Mouse (Mus musculus) heart, postnatal 0 days (tissue): ENCODE results near the gene Hpse2. TPM values are rescaled to one million over a fixed set of nuclear protein-coding genes. Genes with fewer than 3 reads are reported as not detected.

Source experiments
- ATAC-seq: fragments of 200-750 bp; cut with Nextera tagmentation; 2 replicates; pipeline ENCODE4 v1.8.0; 2017; ENCODE audit warnings: low read depth, moderate number of reproducible peaks, moderate library complexity; ENCODE audit not compliant: insufficient read depth
- DNase-seq: peaks from one replicate; pipeline ENCODE4 v3.0.0-alpha.2; 2016; ENCODE audit warnings: low spot score
- H3K27ac ChIP-seq: fragments of 300-500 bp; sonication (generic); 2 replicates; pipeline ENCODE4 v1.5.1; 2014; ENCODE audit warnings: low read depth, mild to moderate bottlenecking
- H3K27me3 ChIP-seq: fragments of 300-500 bp; sonication (generic); 2 replicates; pipeline ENCODE4 v1.6.1; 2014; ENCODE audit warnings: low read length, mixed read lengths; ENCODE audit not compliant: control insufficient read depth, insufficient read depth
- H3K36me3 ChIP-seq: fragments of 300-500 bp; sonication (generic); replicated peaks from 2 replicates; pipeline ENCODE4 v1.6.1; 2014; ENCODE audit warnings: low read length, mixed read lengths; ENCODE audit not compliant: control insufficient read depth, insufficient read depth
- H3K4me1 ChIP-seq: fragments of 300-500 bp; sonication (generic); 2 replicates; pipeline ENCODE4 v1.6.1; 2014; ENCODE audit warnings: antibody characterized with exemption; ENCODE audit not compliant: control insufficient read depth, insufficient read depth
- H3K4me2 ChIP-seq: fragments of 300-500 bp; sonication (generic); 2 replicates; pipeline ENCODE4 v1.6.1; 2014; ENCODE audit warnings: low read depth, mild to moderate bottlenecking, low read length, moderate library complexity
- H3K4me3 ChIP-seq: fragments of 300-500 bp; sonication (generic); 2 replicates; pipeline ENCODE4 v1.5.1; 2014; ENCODE audit warnings: low read depth, low read length
- H3K9ac ChIP-seq: fragments of 300-500 bp; sonication (generic); replicated peaks from 2 replicates; pipeline ENCODE4 v1.6.1; 2014; ENCODE audit warnings: low read depth, low read length, mixed read lengths
- H3K9me3 ChIP-seq: fragments of 300-500 bp; sonication (generic); replicated peaks from 2 replicates; pipeline ENCODE4 v1.6.1; 2016; ENCODE audit warnings: low read length; ENCODE audit not compliant: control insufficient read depth
- CTCF ChIP-seq: IDR thresholded peaks from 2 replicates; pipeline ENCODE4 v1.5.1; 2016; ENCODE audit warnings: antibody characterized with exemption, control low read depth, low read depth
- EP300 ChIP-seq: IDR thresholded peaks from 2 replicates; pipeline ENCODE4 v1.6.1; 2016; ENCODE audit warnings: antibody characterized with exemption, low read depth
- WGBS: fragments of 180-500 bp; shearing (Covaris S2); extraction: QIAGEN DNeasy Blood & Tissue Kit; methylation state at CpG from one replicate; pipeline ENCODE4 v1.1.7; 2014; 5-methylcytosine and 5-hydroxymethylcytosine counted together
- polyA plus RNA-seq: library from polyadenylated mRNA; unstranded; fragments of >200 nt; fragmentation: Nextera tagmentation; extraction: Ambion mirVana; gene quantifications from 2 replicates; pipeline ENCODE4 v1.2.1, GENCODE M21; 2015
- total RNA-seq: library from RNA; depleted of rRNA; stranded (reverse); fragments of >200 nt; gene quantifications from 2 replicates; pipeline ENCODE4 v1.2.3, GENCODE M21; 2014; ENCODE audit warnings: low replicate concordance

Gene Hpse2
- total and polyA plus RNA-seq, 2 experiments from 2014 or later = 0.45 to 0.69 TPM

DNA sequence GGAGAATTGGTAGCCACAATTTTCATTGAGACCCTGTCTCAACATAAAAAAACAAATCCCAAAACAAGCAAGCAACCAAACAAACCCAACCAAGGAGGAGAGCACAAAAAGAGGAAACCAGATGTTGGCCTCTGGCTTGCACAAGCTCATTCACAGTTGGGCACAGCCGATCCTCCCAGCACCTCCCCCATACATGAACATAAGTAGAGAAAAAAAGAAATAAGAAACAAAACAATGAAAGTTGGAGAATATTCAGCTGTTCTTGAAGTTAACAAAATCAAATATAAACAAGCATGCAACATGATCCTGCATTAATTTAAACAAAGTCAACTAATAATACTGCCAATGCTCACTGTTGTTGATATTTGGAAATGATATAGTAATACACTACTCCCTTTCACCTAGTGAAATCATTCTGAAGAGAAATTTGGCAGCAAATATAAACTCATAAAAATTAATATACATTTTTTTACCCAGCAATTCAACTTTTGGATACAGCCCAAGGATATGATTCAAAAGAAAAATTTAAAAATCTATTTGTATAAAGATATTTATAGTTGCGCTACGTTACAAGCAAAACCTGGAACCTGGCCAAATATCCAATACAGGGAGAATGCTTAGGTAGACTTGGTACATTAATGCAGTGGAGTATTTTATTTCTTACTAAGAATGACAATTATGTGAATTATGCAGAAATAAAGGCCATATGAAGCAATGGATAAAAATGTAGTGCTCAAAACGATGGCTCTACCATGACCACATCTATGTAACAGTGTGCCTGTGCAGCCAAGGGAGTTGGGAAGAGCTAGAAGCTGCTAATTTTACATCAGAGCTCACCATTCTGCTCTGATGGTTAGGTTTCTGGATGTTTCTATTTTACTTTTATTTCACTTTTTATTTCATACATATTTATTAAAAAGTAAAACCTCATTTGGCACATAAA is 402.5 kb downstream of the Hpse2 start:
- 35% methylated on average over 4 of the region's 4 CpGs for WGBS
- Histone ChIP-seq H3K4me2 (no peak overlapping the region), H3K4me1 (peaks cover 10% of the 10 kb centered on the region; the same call in 1 of the 2 replicates), H3K9me3 (no peaks in the 10 kb centered on the region), H3K27me3 (no peaks in the 10 kb centered on the region), H3K4me3 (no peak overlapping the region), H3K9ac (no peak overlapping the region), H3K36me3 (no peaks in the 10 kb centered on the region), H3K27ac (no peak overlapping the region)
- ATAC-seq (no peak), DNase-seq (no peak)
- no peak for TF ChIP-seq CTCF

DNA sequence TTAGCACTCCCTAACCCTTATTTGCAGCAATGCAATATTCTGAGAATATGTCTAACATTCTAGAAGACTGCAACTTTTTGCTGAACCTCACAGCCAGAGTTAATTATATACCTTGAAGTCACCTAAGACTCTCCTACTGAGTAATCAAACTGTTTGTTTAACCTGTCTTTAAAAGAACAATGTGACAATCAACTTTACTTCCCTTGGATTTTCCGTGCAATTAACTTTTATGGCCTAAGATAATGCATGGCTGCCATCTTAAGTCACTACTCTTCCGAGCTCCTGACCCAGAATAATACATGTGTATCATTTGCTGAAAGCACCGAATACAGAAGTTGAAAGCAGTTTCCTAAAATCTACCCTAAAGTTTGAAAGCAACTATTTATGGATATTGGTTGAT is 407.6 kb downstream of the Hpse2 start:
- Histone ChIP-seq H3K36me3 (no peaks in the 10 kb centered on the region), H3K27ac (no peak overlapping the region), H3K4me1 (no peaks in the 10 kb centered on the region), H3K9ac (no peak overlapping the region), H3K4me2 (no peak overlapping the region), H3K4me3 (no peak overlapping the region), H3K9me3 (no peaks in the 10 kb centered on the region), H3K27me3 (no peaks in the 10 kb centered on the region)
- ATAC-seq = no peak
- WGBS = 76% methylated on average over 3 of the region's 3 CpGs
- no peak for TF ChIP-seq EP300
- no peak for TF ChIP-seq CTCF
- DNase-seq = no peak

- Histone ChIP-seq H3K4me3 (no peak overlapping the region), H3K27me3 (no peaks in the 10 kb centered on the region), H3K36me3 (no peaks in the 10 kb centered on the region), H3K4me2 (no peak overlapping the region), H3K4me1 (no peaks in the 10 kb centered on the region), H3K9ac (no peak overlapping the region), H3K9me3 (no peaks in the 10 kb centered on the region), H3K27ac (no peak overlapping the region)
- DNase-seq = no peak
- TF ChIP-seq CTCF (no peak), EP300 (no peak)
- ATAC-seq = no peak
- 54% methylated on average over 2 of the region's 2 CpGs for WGBS
Measured at GRCm38 (mm10) chr19:42977938-42978337, 410.2 kb downstream of the Hpse2 start.

GRCm38 (mm10) chr19:42973740-42974139 is 414.4 kb downstream of the Hpse2 start:
- no peak for TF ChIP-seq EP300
- TF ChIP-seq CTCF = no peak
- Histone ChIP-seq H3K4me1 (no peaks in the 10 kb centered on the region), H3K9me3 (no peaks in the 10 kb centered on the region), H3K9ac (no peak overlapping the region), H3K27ac (no peak overlapping the region), H3K27me3 (no peaks in the 10 kb centered on the region), H3K36me3 (no peaks in the 10 kb centered on the region), H3K4me3 (no peak overlapping the region), H3K4me2 (no peak overlapping the region)
- WGBS = 66% methylated on average over 5 of the region's 5 CpGs
- no peak for ATAC-seq
- no peak for DNase-seq

DNA sequence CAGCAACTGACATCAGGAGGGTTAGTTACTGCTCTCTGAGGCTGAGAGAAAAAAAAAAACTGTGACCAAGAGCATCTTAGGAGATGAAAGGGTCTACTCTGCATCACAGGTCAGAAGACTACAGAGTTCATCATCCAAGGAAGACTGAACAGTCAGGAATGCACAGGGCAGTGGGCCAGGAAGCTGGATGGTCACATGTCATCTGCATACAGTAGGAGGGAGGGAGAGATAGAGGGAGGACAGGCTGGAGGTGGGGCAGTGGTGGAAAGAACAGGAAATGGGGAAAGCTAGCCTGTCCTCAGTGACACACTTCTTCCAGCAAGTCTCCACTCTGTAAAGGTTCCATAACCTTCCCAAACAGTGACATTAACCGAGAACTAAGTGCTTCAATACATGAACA is 423.0 kb downstream of the Hpse2 start:
- H3K27ac ChIP-seq = no peak overlapping the region
- ATAC-seq = no peak; the same call in 1 of the 2 replicates
- DNase-seq = no peak
- no peaks in the 10 kb centered on the region for H3K27me3 ChIP-seq
- no peaks in the 10 kb centered on the region for H3K9me3 ChIP-seq
- H3K4me3 ChIP-seq = no peak overlapping the region
- no peaks in the 10 kb centered on the region for H3K4me1 ChIP-seq
- WGBS = 54% methylated on average over 1 of the region's 1 CpGs
- H3K9ac ChIP-seq = no peak overlapping the region
- TF ChIP-seq EP300 (no peak), CTCF (no peak)
- H3K36me3 ChIP-seq = no peaks in the 10 kb centered on the region
- no peak overlapping the region for H3K4me2 ChIP-seq

DNA sequence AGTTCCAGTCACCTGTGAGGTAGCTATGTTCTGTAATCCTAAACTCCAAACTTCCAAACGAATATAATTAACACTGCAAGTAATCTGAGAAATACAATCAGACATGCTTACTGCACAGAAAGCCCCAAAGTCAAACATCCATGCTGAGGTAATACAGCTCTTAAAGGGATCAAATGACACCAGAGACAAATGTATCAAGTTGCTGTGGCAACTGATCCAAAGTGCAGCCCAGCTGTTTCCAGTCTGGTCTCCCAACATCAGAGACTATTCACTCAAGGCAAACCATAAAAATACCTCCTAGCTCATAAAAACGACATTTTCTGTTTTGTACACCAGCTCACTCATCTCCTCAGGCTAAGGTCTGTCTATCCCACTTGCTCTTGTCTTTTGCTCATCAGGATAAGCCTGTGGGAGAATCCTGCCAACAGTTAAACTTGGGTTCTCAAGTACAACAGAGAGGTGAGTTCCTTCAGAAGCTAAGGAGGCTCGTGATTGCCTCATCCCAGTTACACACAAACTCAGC is 440.0 kb downstream of the Hpse2 start:
- Histone ChIP-seq H3K4me1 (no peaks in the 10 kb centered on the region), H3K9ac (no peak overlapping the region), H3K4me2 (no peak overlapping the region), H3K4me3 (no peak overlapping the region), H3K27me3 (no peaks in the 10 kb centered on the region), H3K36me3 (no peaks in the 10 kb centered on the region), H3K9me3 (peaks cover 21% of the 10 kb centered on the region), H3K27ac (no peak overlapping the region)
- DNase-seq (no peak), ATAC-seq (no peak)
- 40% methylated on average over 3 of the region's 3 CpGs for WGBS
- TF ChIP-seq EP300 = no peak
- TF ChIP-seq CTCF = no peak
